Mouse (Mus musculus) heart, postnatal 36 days (tissue): Measurements from ENCODE around the gene Acsl1. TPM values are rescaled to one million over a fixed set of nuclear protein-coding genes. Genes with fewer than 3 reads are reported as not detected.
A peak's percentile ranks its signal among the peaks of the same experiment; 100 is the strongest.

Source experiments
- DNase-seq, 2 experiments: peaks; one replicate each; pipeline ENCODE4 v3.0.0; 2021 to 2022
- intact Hi-C: fragments of 180-260 bp; cut with DNase I; formaldehyde crosslinking; loops from one replicate; pipeline ENCODE4 v1.15.1; 2025
- total RNA-seq, 2 experiments: library from RNA; stranded (reverse); gene quantifications; 2 replicates each; pipeline ENCODE4 v1.2.3; 2021

The Acsl1 gene
- total RNA-seq, 2 experiments from 2014 or later, result 996 to 1,034 TPM

DNA sequence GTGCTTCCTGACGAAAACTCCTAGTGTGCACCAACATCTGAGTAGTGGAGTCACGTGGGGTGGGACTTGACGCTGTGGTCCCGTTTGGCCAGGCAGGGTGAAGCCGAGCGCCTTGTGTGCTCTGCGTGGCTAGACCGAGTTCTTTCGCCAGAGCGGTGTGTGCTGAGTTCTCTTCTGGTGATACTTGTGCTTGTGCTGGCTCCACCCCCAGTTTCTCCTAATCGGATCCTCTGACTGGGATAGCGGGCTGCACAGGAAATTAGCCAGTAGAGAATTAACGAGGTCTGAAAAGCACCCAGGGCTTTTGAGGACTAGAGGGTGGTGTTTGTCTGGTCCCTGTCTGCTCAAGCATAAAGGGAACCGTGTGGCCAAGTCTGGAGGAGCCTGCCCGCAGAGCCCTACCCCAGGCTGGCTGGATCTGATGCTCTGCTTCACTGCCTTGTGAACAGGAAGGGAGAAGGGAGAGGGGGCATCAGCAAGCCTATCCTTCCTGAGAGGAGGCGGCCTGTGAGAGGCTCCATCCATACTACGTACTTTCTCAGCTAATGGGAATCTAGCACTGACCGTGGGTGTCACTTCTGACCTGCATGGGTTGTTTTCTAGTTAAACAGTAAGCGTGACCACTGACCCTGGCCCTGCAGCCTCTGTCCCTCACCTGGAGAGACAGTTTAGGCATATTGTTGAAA lies 28.7 kb downstream of the Acsl1 start:
- intact Hi-C loops, result no loop called here
- no peak for DNase-seq

DNA sequence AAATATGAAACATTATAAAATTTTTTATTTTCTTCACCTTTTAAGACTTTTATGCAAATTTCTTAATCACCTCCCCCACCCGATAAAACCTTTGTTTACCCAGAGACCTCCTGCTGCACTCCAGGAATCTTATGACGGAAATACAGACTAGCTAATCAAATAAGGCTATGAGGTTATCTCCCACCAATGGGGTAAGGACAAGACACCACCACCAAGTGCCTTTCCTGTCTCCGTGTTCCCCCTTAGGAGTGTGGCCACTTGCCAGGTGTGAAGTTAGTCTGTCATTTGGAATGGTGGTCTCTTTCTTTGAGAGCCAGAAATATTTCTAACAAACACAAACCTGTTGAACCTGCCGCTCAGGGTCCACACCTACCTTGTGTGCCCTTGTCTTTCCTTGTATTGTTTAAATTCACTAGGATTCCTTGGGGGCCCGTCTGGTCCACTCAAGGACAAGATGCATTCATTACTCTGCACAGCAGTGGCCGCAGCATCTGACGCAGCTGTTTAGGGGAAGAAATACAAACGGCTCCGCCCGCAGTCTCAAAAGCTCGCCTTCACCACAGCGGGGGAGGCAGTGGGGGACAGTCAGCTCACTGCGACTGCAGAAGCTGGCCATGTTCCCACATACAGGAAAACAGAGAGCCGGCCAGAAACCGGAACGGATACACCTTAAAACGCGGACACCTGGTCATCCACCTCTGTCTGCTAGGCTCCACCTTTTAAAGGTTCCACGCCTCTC lies 31.7 kb downstream of the Acsl1 start:
- intact Hi-C loops, result no loop called here
- DNase-seq, result no peak

DNA sequence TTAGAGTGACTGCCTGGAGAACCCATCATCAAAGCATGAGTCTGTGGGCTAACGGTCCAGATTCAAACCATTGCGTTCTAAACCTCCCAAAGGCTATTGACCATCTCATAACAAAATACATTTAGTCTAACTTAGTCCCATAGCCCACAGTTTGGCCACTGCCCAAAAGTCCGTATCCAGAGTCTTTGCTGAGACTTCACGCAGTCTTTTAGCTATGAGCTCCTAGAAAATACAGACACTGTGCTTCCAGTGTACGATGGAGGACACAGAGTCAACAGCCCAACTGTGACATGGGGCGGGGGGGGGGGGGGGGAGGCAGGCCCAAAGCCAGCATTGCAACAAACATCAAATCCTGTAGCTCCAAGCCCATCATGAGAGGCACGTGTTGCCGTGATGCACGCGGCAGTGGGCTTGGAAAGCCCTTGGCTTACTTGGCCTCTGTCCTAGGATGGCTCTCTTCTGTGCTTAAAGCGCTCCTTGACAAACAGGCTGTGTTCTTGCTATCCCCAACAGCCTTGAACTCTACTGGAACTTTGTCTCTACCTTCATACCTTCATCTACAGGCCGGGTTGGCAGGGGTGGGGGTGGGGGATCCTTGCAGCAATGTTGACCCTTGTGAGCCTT lies 32.3 kb downstream of the Acsl1 start:
- DNase-seq, result no peak
- intact Hi-C loops, result no loop called here

DNA sequence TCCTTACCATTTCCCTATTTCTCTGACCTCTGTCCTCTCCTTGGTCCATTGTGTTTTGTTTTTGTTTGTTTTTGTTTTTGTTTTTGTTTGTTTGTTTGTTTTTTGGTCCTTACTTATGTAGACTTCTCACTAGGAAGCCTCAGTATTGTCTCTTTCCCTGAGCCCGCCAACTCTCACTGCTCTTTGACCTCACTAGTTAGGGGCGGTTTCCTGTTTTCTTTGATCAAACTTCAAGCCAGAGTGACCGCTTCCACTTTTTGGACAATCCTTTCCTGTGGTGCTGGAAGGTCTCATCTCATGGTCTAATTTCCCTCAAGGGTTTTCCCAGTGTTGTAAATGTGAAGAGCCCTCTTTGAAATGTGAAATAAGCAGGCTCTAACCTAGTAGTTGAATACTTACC lies 33.4 kb downstream of the Acsl1 start:
- DNase-seq, result no peak
- intact Hi-C loops, result no loop called here

DNA sequence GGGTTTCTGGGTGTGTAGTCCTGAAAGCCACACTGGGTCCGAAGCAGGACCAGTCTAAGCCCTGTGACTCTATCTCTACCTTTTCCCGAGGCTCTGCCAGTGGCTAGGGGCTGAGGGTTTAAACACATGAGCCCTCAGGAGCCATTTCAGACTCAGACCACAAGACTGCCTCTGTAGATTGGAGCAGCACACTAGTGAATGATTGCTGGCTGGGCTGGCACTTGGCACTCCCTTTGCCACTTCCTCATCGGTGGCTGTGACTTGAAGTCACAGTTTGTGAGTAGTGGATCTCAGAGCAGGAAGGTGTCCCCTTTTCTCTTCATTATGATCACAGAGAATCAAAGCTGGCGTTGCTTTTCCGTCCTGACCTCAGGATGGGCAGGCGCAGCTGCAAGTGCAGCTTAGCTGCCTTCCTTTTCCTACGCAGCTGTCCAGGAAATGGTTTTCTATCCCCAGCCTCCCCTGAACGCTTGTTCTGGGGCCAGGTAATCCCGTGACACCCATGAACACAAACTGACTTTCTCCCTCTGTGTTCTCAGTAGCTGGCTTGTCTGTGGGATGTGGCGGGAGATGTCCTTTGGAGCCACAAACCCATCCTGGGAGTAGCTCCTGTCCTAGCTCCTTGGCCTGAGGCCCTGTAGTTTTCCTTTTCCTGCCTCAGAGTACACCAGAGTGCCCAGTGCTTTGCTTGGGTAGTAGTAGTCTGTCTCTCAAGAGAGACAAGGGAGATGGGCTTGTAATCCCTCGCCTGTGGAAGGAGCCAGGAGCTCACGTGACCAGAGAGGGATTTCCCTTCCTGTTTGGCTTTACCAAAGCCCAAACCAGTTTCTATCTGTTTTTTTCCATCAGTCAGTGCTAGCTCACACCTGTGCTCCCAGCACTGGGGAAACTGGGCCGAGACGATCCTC lies 37.9 kb downstream of the Acsl1 start:
- no peak for DNase-seq
- intact Hi-C loops, result no loop called here

DNA sequence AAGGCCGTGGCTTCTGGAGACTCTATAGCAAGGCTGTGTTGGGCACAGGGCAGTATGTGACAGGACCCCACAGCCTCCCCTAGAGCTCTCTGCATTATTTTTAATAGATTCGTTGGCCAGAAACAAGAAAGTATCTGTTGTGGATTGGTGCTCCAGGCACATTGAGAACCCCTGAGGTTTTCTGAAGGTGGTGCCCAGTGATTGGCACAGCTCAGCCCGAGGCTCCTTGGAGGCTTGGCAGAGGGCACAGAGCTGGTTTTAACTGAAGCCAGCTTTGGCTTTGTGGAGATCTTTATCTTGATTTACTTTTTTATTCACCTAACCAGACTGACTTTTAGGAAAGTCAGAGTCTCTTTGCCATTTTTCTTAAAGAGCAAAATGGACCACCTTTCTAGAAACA lies 38.6 kb downstream of the Acsl1 start:
- intact Hi-C loops, result no loop called here

DNA sequence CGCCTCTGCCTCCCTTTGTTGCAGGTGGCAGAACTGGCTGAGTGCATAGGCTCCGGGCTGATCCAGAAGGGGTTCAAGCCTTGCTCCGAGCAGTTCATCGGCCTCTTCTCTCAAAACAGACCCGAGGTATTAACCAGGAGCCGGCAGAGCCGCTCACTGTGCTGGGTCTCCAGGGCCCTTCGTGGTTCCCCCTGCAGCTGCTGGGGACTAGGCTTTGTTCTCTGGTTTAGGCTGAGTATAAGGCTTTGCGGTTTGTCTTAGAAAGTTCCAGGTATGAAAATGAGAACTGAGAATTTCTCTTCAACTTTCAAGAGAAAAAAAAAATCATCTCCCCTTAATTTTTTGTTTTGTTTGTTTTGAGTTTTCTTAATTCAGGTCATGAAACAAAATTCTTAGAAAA lies 40.5 kb downstream of the Acsl1 start:
- intact Hi-C loops, result no loop called here
- no peak for DNase-seq

More for the DNA sequence above, 38.6 kb downstream of the Acsl1 start:
- no peak for DNase-seq

DNA sequence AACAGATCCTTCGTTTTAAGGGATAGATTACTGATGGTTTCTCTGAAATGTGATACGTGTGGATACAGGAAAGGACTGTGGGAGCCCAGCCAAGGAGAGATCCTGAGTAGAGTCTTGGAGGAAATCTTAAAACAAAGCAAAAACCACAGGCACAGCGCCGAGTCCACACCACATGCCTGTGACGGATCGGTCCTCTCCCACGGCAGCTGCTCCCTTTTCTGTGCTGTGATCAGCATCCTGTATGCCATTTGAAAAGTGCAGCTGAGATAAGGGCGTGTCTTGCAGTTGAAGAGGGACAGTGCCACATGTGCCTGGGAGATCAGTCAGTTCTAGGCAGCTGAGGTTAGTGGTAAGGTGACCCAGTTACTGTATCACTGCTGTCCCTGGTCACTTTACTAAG lies 41.7 kb downstream of the Acsl1 start:
- intact Hi-C loops, result loop anchor here (2.0 kb wide), 1 partner anchor 42 kb away; the partner anchor contains the start of gene Acsl1
- DNase-seq, result no peak

DNA sequence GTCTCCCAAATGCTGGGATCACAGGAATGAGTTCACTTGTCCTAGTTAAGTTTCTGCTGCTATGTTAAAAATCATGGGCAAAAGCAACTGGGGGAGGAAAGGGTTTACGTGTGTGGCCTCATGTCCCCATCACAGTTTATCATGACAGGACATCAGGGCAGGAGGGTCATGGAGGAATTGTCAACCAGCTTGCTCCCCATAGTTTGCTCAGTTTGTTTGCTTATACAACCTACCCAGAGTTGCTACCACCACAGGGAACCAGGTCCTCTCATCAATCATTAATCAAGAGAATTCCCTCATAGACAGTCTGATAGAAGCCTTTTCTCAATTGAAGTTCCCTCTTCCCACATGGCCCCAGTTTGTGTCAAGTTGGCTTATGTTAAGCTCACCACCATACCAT lies 43.2 kb downstream of the Acsl1 start:
- DNase-seq, result no peak
- intact Hi-C loops, result no loop called here

DNA sequence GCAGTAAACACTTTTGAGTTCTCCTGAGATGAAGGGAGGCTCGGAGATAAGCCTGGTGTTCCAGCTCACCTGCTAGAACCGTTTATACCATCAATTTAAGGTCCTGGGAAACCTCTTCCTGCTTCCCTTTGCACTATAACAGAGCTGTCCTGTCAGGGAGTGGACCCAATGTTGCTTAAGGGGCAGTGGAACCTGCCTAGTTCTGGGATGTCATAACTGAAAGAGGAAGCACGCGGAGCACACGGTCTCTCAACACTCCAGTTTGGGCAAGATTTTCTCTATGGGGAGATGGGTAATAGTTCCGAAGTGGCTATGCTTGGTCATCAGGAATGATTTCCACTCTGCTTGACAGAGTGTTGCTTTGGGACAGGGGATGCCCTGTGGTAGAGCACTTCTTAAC lies 49.8 kb downstream of the Acsl1 start:
- no peak for DNase-seq

DNA sequence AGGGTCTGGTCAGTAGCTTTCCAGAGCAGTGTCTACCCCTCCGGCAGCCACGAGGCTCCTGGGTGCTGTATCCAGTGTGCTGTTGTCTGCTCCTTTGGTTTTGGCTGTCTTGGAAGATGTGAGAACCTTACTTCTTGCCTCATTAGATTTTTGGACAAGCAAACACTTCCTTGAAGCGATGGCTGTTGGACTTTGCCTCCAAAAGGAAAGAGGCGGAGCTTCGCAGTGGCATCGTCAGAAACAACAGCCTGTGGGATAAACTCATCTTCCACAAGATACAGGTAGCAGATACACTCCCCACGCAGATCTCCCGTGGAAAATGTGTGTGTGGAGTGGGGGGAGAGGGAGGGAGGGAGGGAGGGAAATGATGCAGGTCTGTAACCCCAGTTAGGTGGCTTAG lies 55.3 kb downstream of the Acsl1 start:
- DNase-seq, result no peak
- intact Hi-C loops, result no loop called here

More for the DNA sequence above, 49.8 kb downstream of the Acsl1 start:
- intact Hi-C loops, result no loop called here

DNA sequence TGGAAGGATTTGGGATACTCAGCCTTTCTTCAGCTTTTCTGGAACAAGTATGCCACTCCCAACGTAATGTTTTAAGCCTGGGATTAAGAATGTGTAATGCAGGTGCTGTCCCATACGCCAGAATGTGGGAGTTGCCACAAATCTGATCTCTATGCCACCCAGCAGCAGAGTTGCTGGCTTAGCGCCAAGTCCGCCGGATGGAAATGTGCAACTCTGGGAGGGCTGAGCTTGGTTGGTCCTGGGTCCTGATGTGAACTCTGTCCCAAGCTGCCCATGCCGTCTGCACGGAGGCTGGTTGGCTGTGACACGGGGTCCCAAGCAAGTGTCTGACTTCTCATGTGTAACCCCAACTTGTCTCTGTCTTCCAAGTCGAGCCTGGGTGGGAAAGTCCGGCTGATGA lies 56.0 kb downstream of the Acsl1 start:
- DNase-seq, result no peak
- intact Hi-C loops, result no loop called here

DNA sequence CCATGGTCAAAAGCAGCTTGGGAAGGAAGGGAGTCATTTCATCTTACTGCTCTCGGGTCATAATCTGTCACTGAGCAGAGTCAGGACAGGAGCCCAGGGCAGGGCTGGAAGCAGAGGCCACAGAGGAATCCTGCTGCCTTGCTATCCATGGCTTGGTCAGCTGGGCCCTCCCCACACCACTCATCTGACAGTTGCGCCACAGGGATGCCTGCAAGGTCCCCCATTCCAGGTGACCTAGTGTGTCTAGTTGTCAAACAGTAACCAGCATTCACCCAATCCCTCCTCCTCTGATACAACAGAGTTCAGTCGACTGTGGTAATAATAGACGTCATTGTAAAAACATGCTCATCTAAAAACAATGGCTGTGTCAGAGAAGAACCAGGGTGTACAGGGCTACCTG lies 58.7 kb downstream of the Acsl1 start:
- DNase-seq, result no peak
- intact Hi-C loops, result no loop called here

DNA sequence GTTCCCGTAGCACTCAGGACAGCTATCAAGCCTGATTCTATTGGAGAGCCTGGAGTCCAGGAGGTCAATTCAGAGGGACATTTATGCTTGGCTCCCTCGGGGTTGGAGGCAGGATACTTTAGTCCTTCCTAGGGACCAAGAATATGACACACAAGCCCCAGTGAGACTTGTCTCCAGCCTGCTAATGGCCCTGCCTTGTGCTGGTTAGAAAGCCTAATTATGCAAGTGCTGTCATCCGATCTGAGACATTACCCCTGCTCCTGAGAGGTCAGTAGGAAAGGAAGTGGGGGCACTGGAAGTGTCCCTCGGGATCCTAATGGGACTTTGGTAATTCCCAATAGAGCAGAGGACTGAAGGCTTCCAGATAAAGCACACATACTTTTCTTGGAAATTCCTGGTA lies 59.7 kb downstream of the Acsl1 start:
- DNase-seq, result no peak
- intact Hi-C loops, result no loop called here

DNA sequence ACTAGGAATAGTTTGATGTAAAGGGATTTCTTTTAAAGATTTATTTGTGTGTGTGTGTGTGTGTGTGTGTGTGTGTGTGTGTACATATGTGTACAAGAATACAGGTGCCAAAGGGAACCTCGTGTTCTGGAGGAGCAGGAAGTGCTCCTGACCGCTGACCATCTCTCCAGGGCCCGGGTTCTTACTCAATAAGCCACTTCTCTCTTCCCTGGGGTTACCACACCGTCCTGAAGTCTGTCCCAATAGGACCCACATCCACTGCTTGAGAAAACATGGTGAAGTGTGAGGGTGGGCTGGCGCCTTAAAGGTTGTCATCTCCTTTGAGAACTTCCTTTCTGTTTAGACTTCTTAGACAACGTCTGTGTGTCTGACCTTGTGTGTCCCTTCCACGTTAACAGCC lies 63.1 kb downstream of the Acsl1 start:
- intact Hi-C loops, result no loop called here
- DNase-seq, result no peak

DNA sequence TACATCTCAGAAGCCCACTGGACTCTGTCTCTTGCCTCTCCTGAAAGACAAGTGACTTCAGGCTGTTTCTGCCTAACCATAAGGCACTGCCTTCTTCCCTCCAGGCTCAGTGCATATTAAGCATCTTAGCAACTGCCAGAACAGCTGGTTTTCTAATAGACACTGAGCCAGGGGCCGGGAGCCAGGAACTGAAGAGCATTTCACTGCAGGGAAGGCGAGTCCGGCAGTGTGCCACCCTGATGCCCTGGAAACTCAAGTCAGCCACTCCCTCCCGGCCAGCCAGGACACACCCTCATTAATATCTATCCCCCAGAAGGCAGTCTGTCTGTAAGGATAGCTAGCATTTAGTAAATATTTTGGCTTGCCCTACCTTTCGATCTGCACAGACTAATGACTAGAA lies 68.9 kb downstream of the Acsl1 start:
- intact Hi-C loops, result loop anchor here (10.0 kb wide), 1 partner anchor 355 kb away; no protein-coding TSS in a partner anchor
- peak; percentile 62 to 63 for DNase-seq

DNA sequence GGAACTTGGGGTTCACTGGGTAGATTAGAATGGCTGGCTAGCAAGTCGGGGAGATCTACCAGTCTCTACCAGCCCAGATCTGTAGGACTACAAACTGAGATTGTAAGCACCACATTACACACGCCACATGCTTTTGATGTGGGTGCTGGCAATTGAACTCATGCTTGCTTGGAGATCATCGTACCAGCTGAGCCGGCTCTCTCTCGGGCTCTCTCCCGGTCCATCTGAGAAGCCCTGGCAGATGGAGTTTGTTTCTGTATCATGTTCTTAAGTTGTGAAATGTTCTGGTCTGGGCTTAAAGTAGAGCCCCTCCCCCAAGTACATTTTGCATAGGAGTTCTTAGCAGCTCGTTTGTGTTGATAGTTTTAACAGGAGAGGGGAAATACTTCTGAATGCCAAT lies 72.4 kb downstream of the Acsl1 start:
- intact Hi-C loops, result loop anchor here (10.0 kb wide), 1 partner anchor 358 kb away; no protein-coding TSS in a partner anchor
- no peak for DNase-seq

DNA sequence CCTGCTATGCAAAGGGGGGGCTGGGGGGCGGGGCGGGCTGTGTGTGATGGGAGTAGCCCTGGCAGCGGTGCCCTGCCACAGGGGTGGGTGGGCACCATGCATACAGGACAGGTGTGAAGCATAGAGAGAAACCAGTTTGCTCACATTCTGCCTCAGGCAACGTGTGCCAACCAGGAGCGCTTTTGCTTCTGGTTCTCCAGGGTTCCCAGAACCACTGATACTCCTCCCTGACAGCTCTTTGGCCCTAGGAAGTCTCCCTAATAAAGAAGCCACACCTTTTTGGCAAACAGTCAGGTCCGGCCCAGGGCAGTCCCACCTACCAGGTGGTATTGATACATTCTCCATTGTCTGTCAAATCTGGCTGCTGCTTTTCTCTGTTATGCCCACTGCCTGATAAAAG lies 72.8 kb downstream of the Acsl1 start:
- intact Hi-C loops, result loop anchor here (10.0 kb wide), 1 partner anchor 359 kb away; no protein-coding TSS in a partner anchor
- DNase-seq, result no peak

DNA sequence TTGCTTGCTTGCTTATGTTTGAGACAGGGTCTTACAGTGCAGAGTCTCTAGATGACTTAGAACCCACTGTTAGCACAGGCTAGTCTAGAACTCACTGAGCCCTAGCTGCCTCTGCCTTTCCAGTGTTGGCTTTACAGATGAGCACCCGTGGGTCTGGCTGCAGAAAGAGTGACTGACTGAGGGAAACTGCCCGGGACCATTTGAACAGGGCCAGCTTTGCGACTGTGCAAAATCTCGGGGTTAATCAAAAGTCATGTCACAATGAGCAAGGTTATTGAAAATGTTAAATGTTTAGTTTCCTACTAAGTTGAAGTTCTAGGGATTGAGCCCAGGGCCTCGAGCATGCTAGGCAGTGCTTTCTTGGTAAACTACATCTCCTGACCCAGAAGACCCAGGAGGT lies 75.0 kb downstream of the Acsl1 start:
- no peak for DNase-seq
- intact Hi-C loops, result loop anchor here (2.0 to 10.0 kb wide), 3 partner anchors 74 to 361 kb away; partner anchors contain the start of gene Acsl1

DNA sequence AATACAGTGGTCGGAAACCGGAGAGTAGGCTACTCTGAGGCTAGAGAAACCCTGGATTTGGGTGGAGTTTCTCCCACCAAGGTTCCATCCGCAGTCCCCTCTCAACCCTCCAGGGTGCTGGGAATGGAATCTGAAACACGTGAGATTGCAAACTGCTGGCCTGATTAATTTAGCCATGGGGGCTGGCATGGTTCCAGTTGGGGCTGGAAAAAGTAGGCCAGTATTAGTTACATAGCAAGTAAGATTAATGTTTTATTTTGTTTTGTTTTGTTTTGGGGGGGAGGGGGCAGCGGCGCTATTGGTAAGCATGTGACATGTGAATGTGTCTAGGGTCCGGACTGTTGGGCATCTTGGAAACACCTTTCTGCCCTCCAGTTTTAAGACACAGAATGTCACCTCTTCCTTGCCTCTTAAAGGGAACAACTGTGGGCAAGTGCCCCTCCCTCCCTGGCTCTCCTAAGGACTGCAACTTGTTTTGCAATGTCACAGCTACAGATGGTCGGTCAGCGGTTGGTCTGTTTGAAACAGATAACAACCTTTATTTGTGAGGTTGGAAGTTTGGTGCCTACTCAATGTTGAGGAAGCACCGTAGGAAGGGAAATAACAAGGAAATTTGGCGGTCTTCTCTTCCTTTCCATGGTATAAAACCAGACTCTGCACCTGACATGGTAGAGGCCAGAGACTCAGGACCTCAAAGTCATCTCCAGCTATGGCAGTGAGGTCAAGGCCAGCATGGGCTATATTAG lies 75.8 kb downstream of the Acsl1 start:
- DNase-seq, result no peak
- intact Hi-C loops, result loop anchor here (1.0 to 10.0 kb wide), 4 partner anchors 74 to 362 kb away; partner anchors contain the start of gene Acsl1
